Mouse (Mus musculus) embryonic facial prominence, embryonic 14.5 days (tissue): ENCODE data around the gene Wnt4. TPM values are rescaled to one million over a fixed set of nuclear protein-coding genes. Genes with fewer than 3 reads are reported as not detected.
A peak's percentile ranks its signal among the peaks of the same experiment; 100 is the strongest.

Experiments
- ATAC-seq: fragments of 200-750 bp; cut with Nextera tagmentation; 2 replicates; pipeline ENCODE4 v1.8.0; 2017; ENCODE audit warnings: low read depth, moderate number of reproducible peaks, moderate TSS enrichment
- DNase-seq: peaks from one replicate; pipeline ENCODE4 v3.0.0-alpha.2; 2015; ENCODE audit warnings: low spot score
- H3K27ac ChIP-seq: fragments of 300-500 bp; sonication (generic); replicated peaks from 2 replicates; pipeline ENCODE4 v1.5.1; 2014; ENCODE audit warnings: low read depth, mild to moderate bottlenecking, low read length, moderate library complexity
- H3K27me3 ChIP-seq: fragments of 300-500 bp; sonication (generic); replicated peaks from 2 replicates; pipeline ENCODE4 v1.6.1; 2014; ENCODE audit warnings: low read length; ENCODE audit not compliant: control insufficient read depth, insufficient read depth
- H3K36me3 ChIP-seq: fragments of 300-500 bp; sonication (generic); 2 replicates; pipeline ENCODE4 v1.6.1; 2014; ENCODE audit warnings: low read length, mixed read lengths; ENCODE audit not compliant: control insufficient read depth, insufficient read depth
- H3K4me1 ChIP-seq: fragments of 300-500 bp; sonication (generic); 2 replicates; pipeline ENCODE4 v1.6.1; 2014; ENCODE audit warnings: antibody characterized with exemption, low read length; ENCODE audit not compliant: control insufficient read depth, insufficient read depth
- H3K4me2 ChIP-seq: fragments of 300-500 bp; sonication (generic); 2 replicates; pipeline ENCODE4 v1.6.1; 2014; ENCODE audit warnings: low read depth, mild to moderate bottlenecking, low read length, moderate library complexity, mixed read lengths
- H3K4me3 ChIP-seq: fragments of 300-500 bp; sonication (generic); 2 replicates; pipeline ENCODE4 v1.5.1; 2014; ENCODE audit warnings: low read depth, mild to moderate bottlenecking, low read length
- H3K9ac ChIP-seq: fragments of 300-500 bp; sonication (generic); 2 replicates; pipeline ENCODE4 v1.6.1; 2014; ENCODE audit warnings: low read depth, mild to moderate bottlenecking, low read length, moderate library complexity, mixed read lengths
- H3K9me3 ChIP-seq: fragments of 300-500 bp; sonication (generic); 2 replicates; pipeline ENCODE4 v1.6.1; 2016; ENCODE audit warnings: low read length; ENCODE audit not compliant: control insufficient read depth
- WGBS: fragments of 180-500 bp; shearing (Covaris S2); extraction: QIAGEN DNeasy Blood & Tissue Kit; methylation state at CpG from one replicate; pipeline ENCODE4 v1.1.7; 2014; 5-methylcytosine and 5-hydroxymethylcytosine counted together
- polyA plus RNA-seq: library from polyadenylated mRNA; unstranded; fragments of >200 nt; fragmentation: Nextera tagmentation; extraction: Ambion mirVana; gene quantifications from 2 replicates; pipeline ENCODE4 v1.2.1, GENCODE M21; 2014

The Wnt4 gene
- polyA plus RNA-seq, 1 experiment from 2014 or later, result 5.6 TPM

DNA sequence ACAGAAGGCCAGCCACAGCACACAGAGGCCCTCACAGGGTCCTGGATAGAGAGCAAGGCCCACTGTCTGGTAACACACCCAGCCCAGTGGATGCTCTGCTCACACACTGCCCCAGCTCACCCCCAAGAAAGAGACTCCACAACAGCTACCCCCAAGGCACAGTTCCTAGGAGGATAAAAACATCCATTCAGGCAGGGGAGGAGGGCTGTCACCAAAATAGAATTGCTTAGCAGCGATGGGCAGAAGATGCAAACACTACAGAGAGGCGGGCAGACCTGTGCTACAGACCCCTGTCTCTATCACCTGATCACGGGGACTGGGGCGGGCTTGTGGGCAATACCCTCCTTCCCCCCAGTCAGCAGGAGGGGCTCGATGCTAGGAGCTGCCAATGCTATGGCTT, 17.2 kb downstream of the Wnt4 start:
- Histone ChIP-seq H3K27me3 (no peaks in the 10 kb centered on the region), H3K27ac (no peak overlapping the region), H3K36me3 (0 out of 2 replicates have a peak, but pooled peaks cover 4% of the 10 kb centered on the region), H3K4me2 (no peak overlapping the region), H3K9ac (0 out of 2 replicates have a peak overlapping the region, but pooled peaks have one; percentile 34), H3K9me3 (no peaks in the 10 kb centered on the region), H3K4me1 (no peaks in the 10 kb centered on the region), H3K4me3 (no peak overlapping the region)
- ATAC-seq (no peak), DNase-seq (no peak)
- 77% methylated on average over 5 of the region's 5 CpGs for WGBS

DNA sequence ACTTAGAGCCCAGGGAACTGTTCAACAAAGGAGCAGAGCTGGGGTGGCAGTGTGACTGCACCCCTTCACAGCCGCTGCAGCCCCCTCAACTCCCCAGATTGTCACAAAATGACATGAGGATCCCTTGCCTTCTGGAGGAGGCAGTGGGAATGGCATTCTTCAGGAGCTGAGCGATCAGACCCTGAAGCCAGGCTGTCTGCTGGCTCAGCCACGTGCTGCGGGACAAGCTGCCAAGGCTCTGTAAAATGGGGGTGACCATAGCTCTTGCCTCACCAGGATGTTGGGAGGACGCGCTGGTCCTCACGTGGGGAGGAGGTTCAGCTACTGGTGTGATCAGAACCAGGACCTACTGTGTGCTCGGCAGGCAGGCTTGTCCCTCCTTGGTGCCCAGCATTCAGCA, 17.7 kb downstream of the Wnt4 start:
- no peak for DNase-seq
- 0 out of 2 replicates have a peak overlapping the region, but pooled peaks have one; percentile 26 for H3K9ac ChIP-seq
- ATAC-seq, result no peak
- no peaks in the 10 kb centered on the region for H3K4me1 ChIP-seq
- 84% methylated on average over 7 of the region's 8 CpGs for WGBS
- H3K4me2 ChIP-seq, result no peak overlapping the region
- H3K36me3 ChIP-seq, result 0 out of 2 replicates have a peak, but pooled peaks cover 4% of the 10 kb centered on the region
- no peak overlapping the region for H3K27ac ChIP-seq
- H3K9me3 ChIP-seq, result no peaks in the 10 kb centered on the region
- no peak overlapping the region for H3K4me3 ChIP-seq
- H3K27me3 ChIP-seq, result no peaks in the 10 kb centered on the region

DNA sequence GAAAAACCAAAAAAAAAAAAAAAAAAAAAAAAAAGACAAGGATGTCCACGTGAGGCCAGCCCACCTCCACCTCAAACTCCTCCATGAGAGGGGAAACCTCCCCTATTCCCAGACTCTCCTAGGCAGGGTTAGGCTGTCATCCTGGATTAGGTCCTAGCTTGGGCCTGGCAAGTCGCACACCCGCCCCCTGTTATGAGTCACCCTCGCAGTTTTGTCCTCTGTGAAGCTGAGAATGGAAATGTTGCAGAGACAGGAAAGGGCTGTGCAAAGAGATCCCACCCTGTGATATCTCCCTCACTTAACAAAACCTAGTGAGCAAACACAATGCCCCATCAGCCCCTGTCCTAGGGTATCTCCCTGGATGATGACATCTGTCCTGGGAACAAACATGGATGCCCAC, 20.3 kb downstream of the Wnt4 start:
- H3K4me2 ChIP-seq, result no peak overlapping the region
- 89% methylated on average over 4 of the region's 4 CpGs for WGBS
- H3K27ac ChIP-seq, result no peak overlapping the region
- 0 out of 2 replicates have a peak, but pooled peaks cover 4% of the 10 kb centered on the region for H3K36me3 ChIP-seq
- ATAC-seq (no peak), DNase-seq (no peak)
- H3K9me3 ChIP-seq, result no peaks in the 10 kb centered on the region
- no peak overlapping the region for H3K4me3 ChIP-seq
- no peaks in the 10 kb centered on the region; the same call in 1 of the 2 replicates for H3K4me1 ChIP-seq
- H3K9ac ChIP-seq, result no peak overlapping the region
- no peaks in the 10 kb centered on the region for H3K27me3 ChIP-seq

GRCm38 (mm10) chr4:137298406-137298805, 21.1 kb downstream of the Wnt4 start:
- DNase-seq (no peak), ATAC-seq (no peak)
- Histone ChIP-seq H3K4me1 (no peaks in the 10 kb centered on the region; the same call in 1 of the 2 replicates), H3K4me3 (no peak overlapping the region), H3K9ac (no peak overlapping the region), H3K27me3 (no peaks in the 10 kb centered on the region), H3K4me2 (no peak overlapping the region), H3K36me3 (0 out of 2 replicates have a peak, but pooled peaks cover 4% of the 10 kb centered on the region), H3K9me3 (no peaks in the 10 kb centered on the region), H3K27ac (no peak overlapping the region)
- WGBS, result 77% methylated on average over 8 of the region's 8 CpGs

GRCm38 (mm10) chr4:137300227-137300626, 22.9 kb downstream of the Wnt4 start:
- DNase-seq (no peak), ATAC-seq (no peak)
- Histone ChIP-seq H3K9ac (no peak overlapping the region), H3K27ac (no peak overlapping the region), H3K4me1 (no peaks in the 10 kb centered on the region; the same call in 1 of the 2 replicates), H3K4me3 (no peak overlapping the region), H3K36me3 (0 out of 2 replicates have a peak, but pooled peaks cover 4% of the 10 kb centered on the region), H3K4me2 (no peak overlapping the region), H3K27me3 (no peaks in the 10 kb centered on the region), H3K9me3 (no peaks in the 10 kb centered on the region)
- WGBS, result 91% methylated on average over 13 of the region's 13 CpGs

DNA sequence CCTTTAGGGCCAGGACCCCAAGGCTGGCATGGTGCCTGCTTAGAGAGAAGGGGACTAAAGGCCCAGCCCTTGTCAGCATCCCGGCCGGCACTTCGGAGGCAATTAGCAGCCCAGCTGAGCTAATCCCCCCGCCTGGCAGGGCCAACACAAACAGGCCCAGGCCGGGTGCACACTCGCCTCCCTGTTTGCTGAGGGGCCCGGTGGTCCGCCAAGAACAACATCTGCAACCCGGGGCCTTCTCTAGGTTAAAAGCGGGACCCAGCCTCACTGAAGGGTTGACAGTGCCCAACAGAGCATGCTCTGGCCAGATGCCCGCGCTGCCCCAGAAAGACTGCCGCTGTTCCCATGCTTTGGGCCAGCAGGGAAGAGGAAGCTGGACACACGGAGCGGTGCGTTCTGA, 24.3 kb downstream of the Wnt4 start:
- DNase-seq (peak; percentile 54), ATAC-seq (0 out of 2 replicates have a peak, but pooled peaks have one; percentile 38)
- Histone ChIP-seq H3K4me1 (peaks cover 3% of the 10 kb centered on the region; the same call in 1 of the 2 replicates), H3K27ac (no peak overlapping the region), H3K4me3 (no peak overlapping the region), H3K36me3 (no peaks in the 10 kb centered on the region), H3K4me2 (no peak overlapping the region), H3K9ac (no peak overlapping the region), H3K27me3 (no peaks in the 10 kb centered on the region), H3K9me3 (no peaks in the 10 kb centered on the region)
- WGBS, result 63% methylated on average over 14 of the region's 16 CpGs

DNA sequence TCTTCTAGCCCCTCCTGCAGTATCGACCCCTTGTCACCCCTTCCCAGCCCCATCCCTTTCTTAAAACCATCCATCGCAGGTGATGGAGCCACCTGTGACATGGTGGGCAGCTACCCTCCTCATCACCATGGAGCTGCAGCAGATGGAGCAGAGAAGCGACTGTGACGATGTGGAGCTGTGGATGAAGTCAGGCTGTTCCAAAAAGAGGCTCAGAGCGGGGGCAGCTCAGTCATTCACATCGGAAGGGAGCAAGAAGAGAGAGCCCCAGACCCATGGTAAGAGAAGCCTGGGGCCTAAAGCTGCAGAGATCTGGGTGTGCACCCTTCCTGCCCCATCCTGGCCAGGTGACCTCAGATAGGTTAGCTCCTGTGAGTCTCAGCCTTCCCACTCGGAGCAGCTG, 26.8 kb downstream of the Wnt4 start:
- Histone ChIP-seq H3K27ac (no peak overlapping the region), H3K36me3 (no peaks in the 10 kb centered on the region), H3K9me3 (no peaks in the 10 kb centered on the region), H3K9ac (no peak overlapping the region), H3K27me3 (no peaks in the 10 kb centered on the region), H3K4me2 (no peak overlapping the region), H3K4me1 (peaks cover 3% of the 10 kb centered on the region), H3K4me3 (no peak overlapping the region)
- DNase-seq (no peak), ATAC-seq (no peak)
- WGBS, result 86% methylated on average over 7 of the region's 7 CpGs

GRCm38 (mm10) chr4:137305066-137305465, 27.8 kb downstream of the Wnt4 start:
- Histone ChIP-seq H3K4me1 (peaks cover 3% of the 10 kb centered on the region), H3K4me3 (no peak overlapping the region), H3K9me3 (no peaks in the 10 kb centered on the region), H3K9ac (no peak overlapping the region), H3K27me3 (no peaks in the 10 kb centered on the region), H3K36me3 (no peaks in the 10 kb centered on the region), H3K27ac (no peak overlapping the region), H3K4me2 (no peak overlapping the region)
- DNase-seq, result no peak
- no peak for ATAC-seq
- 86% methylated on average over 6 of the region's 7 CpGs for WGBS

- ATAC-seq (no peak), DNase-seq (no peak)
- no peak overlapping the region for H3K27ac ChIP-seq
- H3K9ac ChIP-seq, result peak overlapping the region; percentile 16; the same call in 1 of the 2 replicates
- H3K9me3 ChIP-seq, result no peaks in the 10 kb centered on the region
- no peak overlapping the region for H3K4me3 ChIP-seq
- 73% methylated on average over 13 of the region's 13 CpGs for WGBS
- H3K4me2 ChIP-seq, result no peak overlapping the region
- peaks cover 3% of the 10 kb centered on the region for H3K4me1 ChIP-seq
- no peaks in the 10 kb centered on the region for H3K36me3 ChIP-seq
- H3K27me3 ChIP-seq, result no peaks in the 10 kb centered on the region
These were observed 28.7 kb downstream of the Wnt4 start for GRCm38 (mm10) chr4:137305831-137306576.
